Mouse (Mus musculus) heart, adult 2 months (tissue): ENCODE measurements around the gene Evpl.

Source experiments
- CTCF ChIP-seq: fragments of 200-600 bp; IDR thresholded peaks from 2 replicates; pipeline ENCODE4 v1.8.1; 2022; ENCODE audit warnings: antibody characterized with exemption, mild to moderate bottlenecking, moderate library complexity
- EP300 ChIP-seq: fragments of 200-500 bp; IDR thresholded peaks from 2 replicates; pipeline ENCODE4 v1.6.1; 2011; ENCODE audit warnings: low read depth, low read length, control low read depth; ENCODE audit not compliant: insufficient read depth
- POLR2A ChIP-seq: fragments of 200-500 bp; IDR thresholded peaks from 2 replicates; pipeline ENCODE4 v1.6.1; 2011; ENCODE audit warnings: mild to moderate bottlenecking, low read depth, low read length, control low read depth; ENCODE audit not compliant: insufficient read depth

- TF ChIP-seq CTCF, result no peak
- no peak for TF ChIP-seq POLR2A
- TF ChIP-seq EP300, result no peak
These were observed 21.9 kb downstream of the Evpl start for GRCm38 (mm10) chr11:116215991-116216390.
